Mouse (Mus musculus): ENCODE results near the gene 1700067K01Rik.

The 1700067K01Rik gene

DNA sequence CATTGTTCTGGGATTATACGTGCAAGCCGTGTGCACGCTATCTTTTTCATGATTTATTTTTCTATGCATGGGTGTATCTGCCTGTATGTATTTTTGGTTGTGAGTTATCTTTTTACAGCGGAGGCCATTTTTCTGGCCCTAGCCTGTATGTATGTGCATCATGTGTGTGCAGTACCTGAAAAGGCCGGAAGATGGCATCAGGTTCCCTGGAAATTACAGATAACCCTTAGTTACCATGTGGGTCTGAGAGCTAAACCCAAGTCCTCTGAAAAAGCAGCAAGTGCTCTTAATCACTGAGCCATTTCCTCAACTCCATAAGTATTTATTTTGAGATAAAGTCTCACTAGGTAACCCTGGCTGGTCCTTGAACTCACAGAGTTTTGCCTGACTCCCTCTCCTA, 51.9 kb downstream of the 1700067K01Rik start:
- no peak for DNase-seq (ENCODE audit: low read depth)
